Mouse (Mus musculus) lung, embryonic 14.5 days (tissue): ENCODE measurements at regions not wholly inside any gene's neighbourhood (a gene's known extent, or its start where the extent isn't known, plus 50 kb on each side); places are given as distances from the start of the nearest gene placed in this dataset.

Source experiments
- ATAC-seq: fragments of 200-750 bp; cut with Nextera tagmentation; 2 replicates; pipeline ENCODE4 v1.8.0; 2017; ENCODE audit warnings: mild to moderate bottlenecking, moderate TSS enrichment, moderate library complexity; ENCODE audit not compliant: insufficient read depth
- DNase-seq: peaks from one replicate; pipeline ENCODE4 v3.0.0-alpha.2; 2015
- H3K27ac ChIP-seq: fragments of 300-500 bp; sonication (generic); 2 replicates; pipeline ENCODE4 v1.5.1; 2014; ENCODE audit warnings: low read depth, mild to moderate bottlenecking, moderate library complexity
- H3K27me3 ChIP-seq: fragments of 300-500 bp; sonication (generic); 2 replicates; pipeline ENCODE4 v1.6.1; 2014; ENCODE audit warnings: low read length, control low read depth; ENCODE audit not compliant: insufficient read depth
- H3K36me3 ChIP-seq: fragments of 300-500 bp; sonication (generic); 2 replicates; pipeline ENCODE4 v1.6.1; 2014; ENCODE audit warnings: control low read depth; ENCODE audit not compliant: insufficient read depth
- H3K4me1 ChIP-seq: fragments of 300-500 bp; sonication (generic); 2 replicates; pipeline ENCODE4 v1.6.1; 2014; ENCODE audit warnings: antibody characterized with exemption, control low read depth; ENCODE audit not compliant: insufficient read depth
- H3K4me2 ChIP-seq: fragments of 300-500 bp; sonication (generic); 2 replicates; pipeline ENCODE4 v1.6.1; 2014; ENCODE audit warnings: mild to moderate bottlenecking
- H3K4me3 ChIP-seq: fragments of 300-500 bp; sonication (generic); 2 replicates; pipeline ENCODE4 v1.5.1; 2014; ENCODE audit warnings: low read depth, low read length
- H3K9ac ChIP-seq: fragments of 300-500 bp; sonication (generic); 2 replicates; pipeline ENCODE4 v1.6.1; 2014
- H3K9me3 ChIP-seq: fragments of 300-500 bp; sonication (generic); 2 replicates; pipeline ENCODE4 v1.6.1; 2016; ENCODE audit warnings: low read depth, low read length, control low read depth
- CTCF ChIP-seq: IDR thresholded peaks from 2 replicates; pipeline ENCODE4 v1.5.1; 2016; ENCODE audit warnings: antibody characterized with exemption, low read depth
- WGBS: fragments of 180-500 bp; shearing (Covaris S2); extraction: QIAGEN DNeasy Blood & Tissue Kit; methylation state at CpG from one replicate; pipeline ENCODE4 v1.1.7; 2014; 5-methylcytosine and 5-hydroxymethylcytosine counted together

GRCm38 (mm10) chr2:99060726-99061125, 393.6 kb upstream of the Gm10800 start:
- Histone ChIP-seq H3K9ac (no peak overlapping the region), H3K9me3 (peaks cover 5% of the 10 kb centered on the region; the same call in 1 of the 2 replicates), H3K36me3 (no peaks in the 10 kb centered on the region), H3K27me3 (no peaks in the 10 kb centered on the region), H3K4me3 (no peak overlapping the region), H3K4me2 (no peak overlapping the region), H3K4me1 (no peaks in the 10 kb centered on the region), H3K27ac (no peak overlapping the region)
- ATAC-seq, result no peak
- no peak for TF ChIP-seq CTCF
- no peak for DNase-seq
- 63% methylated on average over 2 of the region's 2 CpGs for WGBS

DNA sequence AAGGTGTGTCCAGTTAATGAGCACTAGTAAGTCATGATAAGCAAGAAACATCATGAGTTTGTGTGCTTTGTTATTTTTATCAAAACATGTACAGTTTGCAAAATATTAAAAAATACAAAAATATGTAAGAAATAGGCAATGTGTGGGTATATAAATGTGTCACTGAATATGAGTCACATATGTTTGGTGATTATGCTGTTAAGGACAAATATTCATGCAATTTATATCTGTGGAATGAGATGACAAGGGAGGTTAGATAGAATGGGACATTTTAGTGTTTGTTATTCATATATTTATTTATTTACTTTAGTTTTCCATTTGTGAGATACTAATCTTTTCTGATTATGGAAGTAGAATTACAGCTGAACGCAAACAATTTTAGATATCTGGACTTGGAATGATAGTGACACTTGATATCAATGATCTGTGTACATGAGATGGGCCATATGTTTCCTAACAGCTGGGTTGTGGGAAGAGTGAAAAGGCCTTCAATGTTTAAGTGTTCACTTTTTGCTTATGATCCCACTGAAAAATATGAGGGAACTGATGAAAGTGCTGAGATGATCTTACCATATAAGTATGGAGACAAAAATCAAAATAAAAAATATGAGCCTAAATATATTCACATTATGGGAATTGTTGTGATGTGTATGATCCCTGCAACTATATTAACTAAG, 379.6 kb upstream of the Gm10800 start:
- Histone ChIP-seq H3K4me3 (no peak overlapping the region), H3K4me2 (no peak overlapping the region), H3K4me1 (no peaks in the 10 kb centered on the region), H3K9ac (no peak overlapping the region), H3K36me3 (no peaks in the 10 kb centered on the region), H3K27me3 (no peaks in the 10 kb centered on the region), H3K27ac (no peak overlapping the region), H3K9me3 (no peaks in the 10 kb centered on the region)
- DNase-seq (peak; percentile 58), ATAC-seq (peak; percentile 82)
- TF ChIP-seq CTCF, result no peak
- 46% methylated on average over 1 of the region's 1 CpGs for WGBS

DNA sequence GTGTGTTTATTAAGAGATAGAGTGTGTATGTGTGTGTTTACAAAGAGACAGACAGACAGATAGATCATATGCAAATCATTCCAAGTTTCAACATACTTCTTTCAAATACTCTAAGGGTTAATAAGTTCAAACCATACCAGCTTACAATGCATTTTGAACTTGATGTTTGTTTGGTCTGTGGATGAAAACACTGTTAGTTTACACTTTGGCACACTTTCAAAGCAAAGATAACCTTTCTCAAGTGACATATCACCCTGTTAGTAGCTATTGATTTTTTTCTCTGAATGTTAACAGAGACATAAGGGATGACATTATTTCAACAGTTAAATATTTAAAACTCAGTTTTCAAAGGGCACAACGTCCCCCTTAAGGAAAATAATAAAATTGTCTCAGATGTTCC, 329.5 kb upstream of the Gm10800 start:
- H3K9me3 ChIP-seq, result no peaks in the 10 kb centered on the region
- WGBS, result 36% methylated on average over 1 of the region's 1 CpGs
- H3K36me3 ChIP-seq, result no peaks in the 10 kb centered on the region
- ATAC-seq (no peak), DNase-seq (no peak)
- no peak overlapping the region for H3K4me3 ChIP-seq
- H3K4me2 ChIP-seq, result no peak overlapping the region
- H3K9ac ChIP-seq, result no peak overlapping the region
- TF ChIP-seq CTCF, result no peak
- no peaks in the 10 kb centered on the region for H3K27me3 ChIP-seq
- H3K4me1 ChIP-seq, result no peaks in the 10 kb centered on the region
- H3K27ac ChIP-seq, result no peak overlapping the region

DNA sequence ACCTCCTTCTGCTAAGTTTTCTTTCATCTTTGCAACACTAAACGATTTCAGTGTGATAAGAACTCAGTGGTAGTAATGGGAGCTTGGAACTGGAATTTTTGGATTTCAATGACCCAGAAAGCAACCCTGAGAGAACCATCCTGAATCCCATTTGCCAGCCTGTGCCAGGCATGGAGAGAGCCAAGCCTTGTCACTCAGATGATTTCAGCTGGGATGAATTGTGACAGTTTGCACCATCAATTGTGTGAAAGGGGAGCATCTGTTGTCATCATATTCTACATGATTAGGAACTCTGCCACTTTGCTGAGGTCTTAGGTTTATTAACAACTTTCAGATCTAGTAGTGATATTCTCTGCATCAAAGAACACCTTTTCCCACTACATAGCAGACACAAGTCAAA, 328.4 kb upstream of the Gm10800 start:
- no peaks in the 10 kb centered on the region for H3K27me3 ChIP-seq
- no peak overlapping the region for H3K9ac ChIP-seq
- H3K9me3 ChIP-seq, result no peaks in the 10 kb centered on the region
- H3K4me3 ChIP-seq, result no peak overlapping the region
- no peak for DNase-seq
- ATAC-seq, result no peak
- H3K36me3 ChIP-seq, result no peaks in the 10 kb centered on the region
- 55% methylated on average over 1 of the region's 1 CpGs for WGBS
- H3K4me2 ChIP-seq, result no peak overlapping the region
- H3K27ac ChIP-seq, result no peak overlapping the region
- no peaks in the 10 kb centered on the region for H3K4me1 ChIP-seq
- no peak for TF ChIP-seq CTCF

DNA sequence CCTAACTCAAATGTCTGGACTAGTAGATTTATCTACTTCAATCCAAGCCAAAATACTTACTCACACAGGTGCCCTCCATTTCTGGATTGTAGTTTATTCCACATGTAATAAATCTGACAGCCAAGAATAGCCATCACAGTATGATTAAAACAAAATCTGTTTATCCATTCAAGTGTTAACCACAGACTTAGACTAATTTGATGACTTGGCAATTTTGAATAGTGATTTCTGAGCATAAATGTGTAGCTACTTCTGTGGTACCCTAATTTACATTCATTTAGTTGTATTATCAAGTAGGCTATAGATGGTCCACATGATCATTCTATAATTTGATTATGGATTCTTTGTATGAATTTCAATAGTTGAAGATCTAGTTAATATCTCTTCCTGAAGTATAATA, 287.5 kb upstream of the Gm10800 start:
- H3K9me3 ChIP-seq, result no peaks in the 10 kb centered on the region
- H3K9ac ChIP-seq, result no peak overlapping the region
- no peak for TF ChIP-seq CTCF
- ATAC-seq, result no peak
- no peak overlapping the region for H3K27ac ChIP-seq
- DNase-seq, result no peak
- no peaks in the 10 kb centered on the region for H3K36me3 ChIP-seq
- H3K27me3 ChIP-seq, result no peaks in the 10 kb centered on the region
- H3K4me1 ChIP-seq, result no peaks in the 10 kb centered on the region
- no peak overlapping the region for H3K4me3 ChIP-seq
- no peak overlapping the region for H3K4me2 ChIP-seq
